Mouse (Mus musculus) common myeloid progenitor, adult 5-6 weeks (primary cell): Measurements from ENCODE around the gene Actn1. TPM values are rescaled to one million over a fixed set of nuclear protein-coding genes. Genes with fewer than 3 reads are reported as not detected.
A peak's percentile ranks its signal among the peaks of the same experiment; 100 is the strongest.
"Not testable (repeated sequence)": the region's sequence is repeated elsewhere in the genome, so short reads cannot be mapped to it uniquely, and the experiment has no call there.

Experiments used
- ATAC-seq: replicated peaks from 2 replicates; pipeline ENCODE4 v1.8.0; 2016; ENCODE audit warnings: low read depth, mild to moderate bottlenecking, moderate TSS enrichment, inconsistent platforms; ENCODE audit not compliant: poor library complexity, severe bottlenecking
- total RNA-seq: library from RNA; stranded (forward); fragments of 200-1000, 187-1606 nt; gene quantifications from 2 replicates; pipeline ENCODE4 v1.2.3, GENCODE M21; 2017

Actn1 gene
- 2.4 and 10.3 TPM in 2 replicates for total RNA-seq

DNA sequence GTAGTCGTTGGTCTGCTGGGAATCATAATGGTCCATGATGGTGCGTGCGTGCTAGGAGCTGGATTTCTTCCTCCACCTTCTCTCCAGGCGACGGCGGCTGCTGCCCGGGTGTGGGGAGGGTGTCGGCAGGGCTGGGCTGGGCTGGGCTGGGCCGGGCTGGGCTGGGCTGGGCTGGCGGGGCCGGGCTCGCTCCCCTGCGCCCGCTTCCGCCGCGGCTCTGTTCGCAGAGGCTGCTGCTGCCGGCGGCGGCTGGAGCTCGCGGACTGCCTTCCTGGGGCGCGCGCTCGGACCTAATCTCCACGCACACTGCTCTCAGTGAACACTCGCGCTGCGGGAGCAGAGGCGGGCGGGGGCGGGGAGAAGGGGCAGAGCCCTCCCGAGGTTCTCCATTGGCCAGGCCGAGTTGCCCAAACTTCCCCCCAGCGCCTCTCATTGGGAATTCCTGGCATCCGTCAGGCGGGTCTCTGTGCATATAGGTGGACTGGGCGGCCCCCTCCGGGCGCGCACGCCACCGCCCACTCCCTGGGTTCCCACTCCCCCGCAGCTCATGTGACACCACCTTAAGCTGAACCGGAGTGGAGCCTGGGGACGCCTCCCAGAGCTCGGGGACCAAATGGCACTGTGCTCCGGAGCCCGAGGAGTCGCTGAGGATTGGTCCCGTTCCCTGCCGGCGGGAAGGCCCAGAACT is at the start of gene Actn1:
TSS of gene Actn1 (minus strand) at position 316 of the 688 bp plus-strand sequence.
- ATAC-seq: peak; percentile 64

GRCm38 (mm10) chr12:80307556-80307955 is 47.4 kb upstream of the Actn1 start:
- no peak for ATAC-seq

- ATAC-seq: no peak
Observed at GRCm38 (mm10) chr12:80304518-80304917, 44.3 kb upstream of the Actn1 start.

- ATAC-seq: no peak
Observed at GRCm38 (mm10) chr12:80300833-80301456, 40.8 kb upstream of the Actn1 start.

GRCm38 (mm10) chr12:80298714-80299113 is 38.5 kb upstream of the Actn1 start:
- ATAC-seq: no peak

DNA sequence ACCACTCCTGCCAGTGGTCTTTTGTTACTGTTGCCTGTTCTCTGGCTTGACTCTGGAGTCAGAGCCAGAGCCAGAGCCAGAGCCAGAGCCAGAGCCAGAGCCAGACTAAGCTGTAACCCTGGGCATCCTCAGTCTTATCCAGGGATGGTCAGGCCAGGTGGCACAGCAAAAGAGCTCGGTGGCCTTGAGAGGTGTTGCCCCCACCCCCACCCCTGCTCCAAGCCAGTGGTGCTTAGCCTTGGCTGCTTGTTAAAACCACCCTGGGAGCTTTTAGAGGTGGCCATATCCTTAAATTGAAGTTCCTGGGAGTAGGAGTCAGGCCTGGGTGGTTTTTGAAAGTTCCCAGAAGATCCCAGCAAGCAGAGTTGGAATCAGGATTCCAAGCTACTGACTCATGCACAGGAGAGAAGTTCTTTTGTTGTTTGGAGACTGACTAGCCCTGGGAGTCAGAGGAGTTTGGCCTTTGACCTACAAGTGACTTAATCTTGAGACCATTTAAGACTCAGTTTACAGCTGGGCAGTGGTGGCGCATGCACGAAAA is 31.8 kb upstream of the Actn1 start:
- no peak for ATAC-seq

GRCm38 (mm10) chr12:80290964-80291363 is 30.8 kb upstream of the Actn1 start:
- no peak for ATAC-seq

- ATAC-seq: no peak
Observed at GRCm38 (mm10) chr12:80290483-80290882, 30.3 kb upstream of the Actn1 start.

DNA sequence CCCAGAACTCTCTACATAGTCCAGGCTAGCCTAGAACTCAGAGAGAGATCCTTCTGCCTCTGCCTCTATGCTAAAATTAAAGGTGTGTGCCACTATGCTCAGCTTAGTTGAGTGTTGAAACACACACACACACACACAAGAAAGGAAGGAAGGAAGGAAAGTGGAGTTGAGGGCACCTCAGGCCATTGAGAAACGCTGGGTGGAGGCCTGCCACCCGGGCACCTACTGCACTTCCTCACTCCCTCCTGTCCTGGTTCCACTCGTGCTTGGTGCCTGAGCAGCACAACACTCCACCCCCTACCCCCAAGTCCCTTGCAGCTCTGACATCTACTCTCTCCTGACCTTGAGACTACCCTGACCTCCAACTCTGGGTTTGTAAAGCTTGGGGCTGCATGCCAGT is 29.6 kb upstream of the Actn1 start:
- no peak for ATAC-seq

DNA sequence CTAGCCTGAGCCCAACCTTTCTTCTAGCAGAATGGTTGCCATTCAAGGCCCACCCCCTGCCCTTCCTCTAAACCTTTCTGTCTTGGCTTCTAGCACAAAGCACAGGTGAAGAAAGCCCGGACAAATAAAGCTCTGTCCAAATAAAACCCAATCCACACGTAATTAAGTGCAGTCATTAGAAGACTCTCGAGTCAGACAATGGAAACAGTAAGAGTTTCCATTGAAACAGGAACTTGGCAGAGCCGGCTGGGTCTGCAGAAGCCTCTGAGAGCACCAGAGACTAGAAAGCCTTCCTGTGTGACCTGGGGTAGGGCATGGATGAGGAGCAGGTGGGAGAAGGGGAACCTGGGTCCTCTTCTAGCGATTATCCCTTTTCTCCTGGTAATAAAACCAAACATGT is 25.7 kb upstream of the Actn1 start:
- 0 out of 2 replicates have a peak, but pooled peaks have one; percentile 18 for ATAC-seq

DNA sequence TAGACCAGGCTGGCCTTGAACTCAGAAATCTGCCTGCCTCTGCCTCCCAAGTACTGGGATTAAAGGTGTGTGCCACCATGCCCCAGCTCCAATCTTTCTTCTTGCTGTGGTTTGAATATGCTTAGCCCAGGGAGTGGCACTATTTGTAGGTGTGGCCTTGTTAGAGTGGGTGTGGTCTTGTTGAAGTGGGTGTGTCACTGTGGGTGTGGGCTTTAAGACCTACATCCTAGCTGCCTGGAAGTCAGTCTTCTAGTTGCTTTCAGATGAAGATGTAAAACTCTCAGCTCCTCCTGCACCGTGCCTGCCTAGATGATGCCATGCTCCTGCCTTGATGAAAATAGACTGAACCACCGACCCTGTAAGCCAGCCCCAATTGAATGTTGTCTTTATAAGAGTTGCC is 24.1 kb upstream of the Actn1 start:
- ATAC-seq: not testable (repeated sequence)

- no peak for ATAC-seq
Observed at GRCm38 (mm10) chr12:80278866-80279265, 18.7 kb upstream of the Actn1 start.

DNA sequence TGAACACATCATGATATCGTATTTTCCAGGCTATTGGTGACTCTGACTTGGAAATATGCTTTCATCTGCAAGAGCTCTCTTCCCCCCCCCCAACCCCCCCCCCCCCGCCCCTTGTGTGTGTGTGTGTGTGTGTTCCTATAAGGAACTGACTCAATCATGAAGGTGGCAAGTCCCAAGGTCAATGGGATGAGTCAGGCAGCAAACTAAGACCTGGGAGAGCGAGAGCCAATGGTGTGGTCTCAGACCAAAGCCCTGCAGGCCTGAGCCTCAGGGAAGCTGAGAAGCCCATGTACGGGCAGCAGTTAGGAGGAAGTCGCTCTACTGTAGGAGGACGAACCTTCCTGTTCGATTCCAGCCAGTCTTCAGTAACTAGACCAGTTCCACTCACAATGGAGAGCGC is 17.3 kb upstream of the Actn1 start:
- ATAC-seq: no peak

- 0 out of 2 replicates have a peak, but pooled peaks have one; percentile 32 for ATAC-seq
Observed at GRCm38 (mm10) chr12:80275187-80275820, 15.1 kb upstream of the Actn1 start.

DNA sequence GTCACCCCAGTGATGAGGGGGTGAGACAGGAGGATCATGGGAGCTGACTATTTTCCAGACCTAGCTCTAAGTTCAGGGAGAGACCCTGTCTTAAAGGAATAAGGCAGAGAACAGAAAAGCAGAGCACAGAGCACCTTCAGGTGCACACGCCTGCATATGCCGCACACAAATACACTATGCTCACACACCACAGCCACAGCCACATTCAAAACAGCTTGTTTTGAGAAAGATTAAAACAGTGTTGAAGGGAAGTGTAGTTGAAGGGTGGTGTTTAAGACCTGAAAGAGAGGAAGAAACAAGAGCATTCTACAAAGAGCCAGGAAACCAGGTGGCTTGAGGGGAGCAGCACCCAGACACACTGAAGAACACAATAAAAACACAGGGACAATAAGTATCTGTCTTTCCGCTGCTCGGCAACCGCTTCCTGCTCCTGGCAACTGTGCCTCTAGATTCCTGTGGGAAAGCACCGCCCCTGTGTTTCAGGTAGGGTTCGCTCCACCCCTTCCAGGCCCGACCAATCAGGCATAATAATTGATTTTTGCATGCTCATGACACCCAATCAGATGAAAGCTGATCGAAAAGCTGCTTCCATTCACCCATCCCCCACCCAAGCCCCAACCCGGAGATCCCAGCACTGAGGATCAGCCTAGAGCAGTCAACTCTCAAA is 13.0 kb upstream of the Actn1 start:
- no peak for ATAC-seq

GRCm38 (mm10) chr12:80271806-80272205 is 11.6 kb upstream of the Actn1 start:
- no peak for ATAC-seq

GRCm38 (mm10) chr12:80270924-80271323 is 10.8 kb upstream of the Actn1 start:
- ATAC-seq: no peak

DNA sequence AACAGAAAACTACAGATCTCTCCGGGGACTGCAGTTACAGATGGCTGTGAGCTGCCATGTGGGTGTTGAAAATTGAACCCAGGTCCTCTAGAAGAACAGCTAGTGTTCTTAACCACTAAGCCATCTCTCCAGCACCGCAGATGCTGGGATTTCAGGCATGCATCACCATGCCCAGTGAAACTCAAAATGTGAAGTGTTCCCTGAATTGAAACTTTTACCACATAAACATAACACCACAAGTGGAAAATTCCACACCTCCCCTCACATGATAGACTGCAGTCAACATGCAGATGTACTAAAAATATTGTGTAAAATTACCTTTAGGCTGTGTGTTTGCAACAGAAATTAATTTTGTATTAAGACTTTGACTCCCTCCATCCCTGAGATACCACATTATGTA is 9.1 kb upstream of the Actn1 start:
- ATAC-seq: no peak

DNA sequence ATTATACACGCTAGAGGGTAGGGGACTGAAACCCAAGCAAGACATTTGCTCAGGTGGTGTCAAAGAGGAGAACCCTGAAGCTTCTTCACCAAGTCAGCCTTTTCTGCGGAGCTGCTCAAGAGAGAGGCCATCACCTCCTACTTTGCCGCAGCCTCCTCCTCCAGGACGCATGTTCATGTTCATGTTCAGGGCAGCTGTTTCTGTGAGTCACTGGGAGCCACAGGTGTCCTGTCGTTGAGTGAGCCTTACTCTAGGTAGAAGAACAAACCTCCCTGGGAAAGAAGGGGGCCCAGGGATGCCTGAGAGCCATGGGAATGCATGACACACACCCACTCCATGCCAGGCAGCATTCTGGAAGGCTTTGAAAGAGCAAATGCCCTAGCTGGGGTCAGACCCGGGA is 7.8 kb upstream of the Actn1 start:
- ATAC-seq: no peak

DNA sequence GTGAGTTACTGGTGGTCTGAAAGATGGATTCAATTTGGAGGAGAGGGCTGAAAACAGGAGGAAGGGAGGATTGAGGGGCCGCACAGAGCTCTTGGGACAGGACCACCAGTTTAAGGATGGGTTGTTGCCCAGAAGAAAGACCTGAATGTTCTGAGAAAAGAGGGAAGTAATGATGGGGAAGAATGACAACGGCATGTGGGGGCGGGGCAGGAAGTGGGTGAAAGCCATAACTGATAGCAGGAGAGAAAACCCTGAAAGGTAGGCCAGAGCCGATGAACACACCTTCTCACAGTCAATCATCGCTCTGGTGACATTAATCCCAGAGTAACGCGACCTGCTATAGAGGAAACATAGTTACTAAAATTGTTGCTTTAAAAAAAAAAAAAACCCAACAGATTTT is 4.2 kb upstream of the Actn1 start:
- peak; percentile 26; the same call in 1 of the 2 replicates for ATAC-seq
